Mouse (Mus musculus) C2C12 (cell line): Measurements from ENCODE around the gene Tcf3. TPM values are rescaled to one million over a fixed set of nuclear protein-coding genes. Genes with fewer than 3 reads are reported as not detected.
A peak's percentile ranks its signal among the peaks of the same experiment; 100 is the strongest.

Experiments used
- H3K27me3 ChIP-seq: one replicate; pipeline ENCODE4 v1.6.1; 2011; ENCODE audit not compliant: control insufficient read depth, insufficient read depth, insufficient read length
- H3K36me3 ChIP-seq: one replicate; pipeline ENCODE4 v1.6.1; 2011; ENCODE audit not compliant: control insufficient read depth, insufficient read depth
- H3K4me3 ChIP-seq: one replicate; pipeline ENCODE4 v1.5.1; 2011; ENCODE audit warnings: mild to moderate bottlenecking, control low read depth; ENCODE audit not compliant: poor library complexity, insufficient read depth, severe bottlenecking
- H3K79me2 ChIP-seq: one replicate; pipeline ENCODE4 v1.6.1; 2011; ENCODE audit not compliant: control insufficient read depth, insufficient read depth
- H3K79me3 ChIP-seq: one replicate; pipeline ENCODE4 v1.6.1; 2011; ENCODE audit warnings: low read depth, control low read depth
- H3ac ChIP-seq: one replicate; pipeline ENCODE3; 2011; ENCODE audit warnings: low read depth; ENCODE audit not compliant: control insufficient read depth, insufficient read length
- CEBPB ChIP-seq: IDR thresholded peaks from one replicate; pipeline ENCODE4 v1.6.1; 2011; ENCODE audit warnings: low read depth, mild to moderate bottlenecking, control low read depth, moderate library complexity
- CTCF ChIP-seq: IDR thresholded peaks from one replicate; pipeline ENCODE4 v1.5.1; 2011; ENCODE audit not compliant: control insufficient read depth, insufficient read depth, insufficient read length
- FOSL1 ChIP-seq: IDR thresholded peaks from one replicate; pipeline ENCODE4 v1.8.0; 2011; ENCODE audit warnings: mild to moderate bottlenecking, low read length; ENCODE audit not compliant: poor library complexity, insufficient read depth, severe bottlenecking
- MAX ChIP-seq: IDR thresholded peaks from one replicate; pipeline ENCODE4 v1.6.1; 2011; ENCODE audit warnings: mild to moderate bottlenecking, control low read depth
- MYOD1 ChIP-seq: IDR thresholded peaks from one replicate; pipeline ENCODE4 v1.6.1; 2011; ENCODE audit warnings: low read depth; ENCODE audit not compliant: control insufficient read depth, insufficient read length
- MYOG ChIP-seq: IDR thresholded peaks from one replicate; pipeline ENCODE4 v1.6.1; 2011; ENCODE audit not compliant: control insufficient read depth, insufficient read length; ENCODE audit errors: extremely low read depth
- USF1 ChIP-seq: IDR thresholded peaks from one replicate; pipeline ENCODE4 v1.6.1; 2011; ENCODE audit warnings: low read depth, mild to moderate bottlenecking, control low read depth, moderate library complexity
- polyA plus RNA-seq: library from polyadenylated mRNA; unstranded; fragments of >200 nt; fragmentation: generic; extraction: Trizol; gene quantifications from one replicate; pipeline ENCODE4 v1.2.1, GENCODE M21; 2012; ENCODE audit warnings: missing spikeins

Tcf3 gene
- polyA plus RNA-seq, 1 experiment, result 111 TPM

- Histone ChIP-seq H3K36me3 (peaks cover 60% of the 10 kb centered on the region), H3K4me3 (no peak overlapping the region)
- TF ChIP-seq CEBPB (no peak), MAX (no peak), FOSL1 (no peak), CTCF (no peak), USF1 (no peak), MYOG (no peak), MYOD1 (no peak)
Observed at GRCm38 (mm10) chr10:80384115-80384639, 49.3 kb downstream of the Tcf3 start.

GRCm38 (mm10) chr10:80383431-80383830, 50.0 kb downstream of the Tcf3 start:
- Histone ChIP-seq H3K79me3 (peaks cover 45% of the 10 kb centered on the region), H3K36me3 (peaks cover 60% of the 10 kb centered on the region), H3K4me3 (no peak overlapping the region), H3K27me3 (no peaks in the 10 kb centered on the region), H3ac (no peak overlapping the region), H3K79me2 (peaks cover 66% of the 10 kb centered on the region)
- TF ChIP-seq FOSL1 (no peak), MYOG (no peak), MYOD1 (no peak), CTCF (no peak), CEBPB (no peak), USF1 (no peak), MAX (no peak)

More at GRCm38 (mm10) chr10:80384115-80384639, 49.3 kb downstream of the Tcf3 start:
- Histone ChIP-seq H3K79me3 (peaks cover 45% of the 10 kb centered on the region), H3K79me2 (peaks cover 66% of the 10 kb centered on the region), H3K27me3 (no peaks in the 10 kb centered on the region), H3ac (peak overlapping the region; percentile 4)

GRCm38 (mm10) chr10:80382641-80383365, 50.6 kb downstream of the Tcf3 start:
- peaks cover 45% of the 10 kb centered on the region for H3K79me3 ChIP-seq
- no peak overlapping the region for H3K4me3 ChIP-seq
- H3K36me3 ChIP-seq, result peaks cover 60% of the 10 kb centered on the region
- no peak overlapping the region for H3ac ChIP-seq
- peaks cover 66% of the 10 kb centered on the region for H3K79me2 ChIP-seq
- TF ChIP-seq CTCF, result no peak
- TF ChIP-seq FOSL1, result no peak
- TF ChIP-seq CEBPB, result no peak
- no peak for TF ChIP-seq MAX
- no peak for TF ChIP-seq USF1
- no peak for TF ChIP-seq MYOD1
- TF ChIP-seq MYOG, result no peak
- H3K27me3 ChIP-seq, result no peaks in the 10 kb centered on the region

- peaks cover 19% of the 10 kb centered on the region for H3K79me2 ChIP-seq
- peaks cover 4% of the 10 kb centered on the region for H3K79me3 ChIP-seq
- H3ac ChIP-seq, result no peak overlapping the region
- peaks cover 32% of the 10 kb centered on the region for H3K36me3 ChIP-seq
- no peaks in the 10 kb centered on the region for H3K27me3 ChIP-seq
- no peak overlapping the region for H3K4me3 ChIP-seq
- TF ChIP-seq CEBPB (no peak), CTCF (no peak), MAX (no peak), FOSL1 (no peak), MYOG (no peak), MYOD1 (no peak), USF1 (no peak)
Observed at GRCm38 (mm10) chr10:80377716-80378115, 55.7 kb downstream of the Tcf3 start.

- no peaks in the 10 kb centered on the region for H3K79me3 ChIP-seq
- H3K36me3 ChIP-seq, result peaks cover 19% of the 10 kb centered on the region
- H3K4me3 ChIP-seq, result no peak overlapping the region
- H3K27me3 ChIP-seq, result no peaks in the 10 kb centered on the region
- TF ChIP-seq CTCF, result peak; percentile 84
- TF ChIP-seq FOSL1, result no peak
- TF ChIP-seq MYOG, result no peak
- TF ChIP-seq MYOD1, result no peak
- no peak for TF ChIP-seq MAX
- no peak for TF ChIP-seq USF1
- TF ChIP-seq CEBPB, result no peak
- no peak overlapping the region for H3ac ChIP-seq
- H3K79me2 ChIP-seq, result peaks cover 4% of the 10 kb centered on the region
Observed at GRCm38 (mm10) chr10:80376160-80376559, 57.3 kb downstream of the Tcf3 start.
